Mouse (Mus musculus): ENCODE measurements around the gene Ctcf. TPM values are rescaled to one million over a fixed set of nuclear protein-coding genes. Genes with fewer than 3 reads are reported as not detected.

Gene Ctcf
- polyA plus RNA-seq, 1 experiment from 2014 or later, result 96.9 TPM

DNA sequence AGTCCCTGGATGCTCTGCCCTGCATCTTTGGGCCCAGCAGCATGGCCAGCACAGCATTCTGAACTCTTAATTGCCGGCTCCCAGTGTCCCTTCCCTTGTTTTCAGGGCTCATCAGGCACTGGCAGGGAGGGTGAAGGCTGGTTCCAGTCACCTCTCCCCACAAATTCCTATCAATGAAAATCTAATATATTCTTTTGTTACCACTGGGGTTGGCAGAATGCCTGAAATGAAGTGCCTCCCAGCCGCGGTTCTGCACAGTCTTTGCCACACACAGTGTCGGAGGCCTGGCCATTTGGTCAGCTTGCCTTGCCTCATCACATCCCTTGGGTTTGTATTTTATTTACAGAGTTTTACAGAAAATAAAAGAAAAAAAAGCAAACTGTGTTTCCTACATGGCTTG, 14.5 kb upstream of the Ctcf start:
- Histone ChIP-seq H3K27me3 (ENCODE audit: control insufficient read depth, insufficient read depth, low read length) (no peaks in the 10 kb centered on the region), H3K27ac (replicated peaks; ENCODE audit: low read depth, low read length) (peak overlapping the region; percentile 73; the same call in 1 of the 2 replicates), H3K4me2 (ENCODE audit: low read length) (no peak overlapping the region), H3K4me1 (ENCODE audit: control insufficient read depth, insufficient read depth, low read length) (no peaks in the 10 kb centered on the region), H3K36me3 (ENCODE audit: control insufficient read depth, insufficient read depth, low read length) (peaks cover 62% of the 10 kb centered on the region), H3K9me3 (ENCODE audit: control insufficient read depth, low read length) (no peaks in the 10 kb centered on the region), H3K9ac (replicated peaks; ENCODE audit: low read length) (no peak overlapping the region; the same call in 1 of the 2 replicates), H3K4me3 (replicated peaks; ENCODE audit: low read depth, low read length) (no peak overlapping the region)
- WGBS, result 40% methylated on average over 4 of the region's 4 CpGs
- DNase-seq (peak; percentile 51), ATAC-seq (ENCODE audit: low FRiP score, low TSS enrichment) (0 out of 2 replicates have a peak, but pooled peaks have one; percentile 15)

DNA sequence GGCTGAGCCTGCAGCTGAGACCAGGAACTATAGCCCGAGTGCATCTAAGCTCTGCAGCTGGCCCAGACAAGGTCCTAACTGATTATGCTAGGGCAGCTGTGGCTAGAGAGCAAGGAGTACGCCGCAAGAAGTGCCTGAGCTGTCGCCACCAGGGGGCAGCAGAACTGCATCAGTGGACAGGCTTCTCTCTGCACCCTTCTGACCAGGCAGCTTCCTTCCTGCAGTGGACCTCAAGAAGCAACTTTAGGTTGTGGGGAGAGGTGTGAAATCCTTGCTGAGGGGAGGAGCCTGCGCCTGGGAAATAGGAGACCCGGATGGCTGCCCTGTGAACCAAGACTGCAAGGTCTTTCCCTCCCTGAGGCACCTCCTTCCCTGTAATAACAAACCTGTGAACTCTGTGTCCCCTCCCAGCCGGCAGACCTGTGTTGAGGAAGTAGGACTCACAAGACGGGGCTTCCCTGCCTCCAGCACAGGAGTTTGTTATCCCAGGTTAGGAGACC, 13.9 kb upstream of the Ctcf start:
- H3K4me2 ChIP-seq (ENCODE audit: low read length), result no peak overlapping the region
- ATAC-seq (ENCODE audit: low FRiP score, low TSS enrichment) (peak; percentile 76; the same call in 1 of the 2 replicates), DNase-seq (peak; percentile 96)
- no peaks in the 10 kb centered on the region for H3K4me1 ChIP-seq (ENCODE audit: control insufficient read depth, insufficient read depth, low read length)
- no peaks in the 10 kb centered on the region for H3K9me3 ChIP-seq (ENCODE audit: control insufficient read depth, low read length)
- H3K36me3 ChIP-seq (ENCODE audit: control insufficient read depth, insufficient read depth, low read length), result peaks cover 56% of the 10 kb centered on the region
- H3K9ac ChIP-seq (replicated peaks; ENCODE audit: low read length), result no peak overlapping the region
- H3K4me3 ChIP-seq (replicated peaks; ENCODE audit: low read depth, low read length), result no peak overlapping the region
- WGBS, result 7% methylated on average over 8 of the region's 8 CpGs
- H3K27ac ChIP-seq (replicated peaks; ENCODE audit: low read depth, low read length), result peak overlapping the region; percentile 73; the same call in 1 of the 2 replicates
- no peaks in the 10 kb centered on the region for H3K27me3 ChIP-seq (ENCODE audit: control insufficient read depth, insufficient read depth, low read length)

DNA sequence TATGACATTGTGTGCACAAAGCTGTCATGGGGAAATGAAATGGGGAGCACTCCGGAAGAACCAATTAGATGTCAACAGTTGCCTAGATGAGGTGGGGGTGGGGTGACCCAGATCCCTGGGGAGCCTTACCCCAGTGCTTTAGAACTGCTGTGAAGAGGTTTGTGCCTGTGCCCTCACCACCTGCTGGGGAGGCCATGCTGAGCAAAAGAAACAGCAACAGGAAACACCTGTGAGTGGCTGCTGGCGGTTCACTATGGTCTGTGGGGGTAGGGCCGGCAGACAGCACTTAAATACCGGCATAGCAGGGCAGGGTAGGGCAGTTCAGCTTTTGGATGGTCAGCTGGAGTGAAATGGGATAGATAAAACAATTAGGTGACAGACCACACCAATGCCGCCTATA, 13.2 kb upstream of the Ctcf start:
- H3K36me3 ChIP-seq (ENCODE audit: control insufficient read depth, insufficient read depth, low read length), result peaks cover 50% of the 10 kb centered on the region
- no peaks in the 10 kb centered on the region for H3K27me3 ChIP-seq (ENCODE audit: control insufficient read depth, insufficient read depth, low read length)
- WGBS, result 42% methylated on average over 5 of the region's 5 CpGs
- no peak overlapping the region for H3K4me3 ChIP-seq (replicated peaks; ENCODE audit: low read depth, low read length)
- H3K27ac ChIP-seq (replicated peaks; ENCODE audit: low read depth, low read length), result no peak overlapping the region
- no peak overlapping the region for H3K9ac ChIP-seq (replicated peaks; ENCODE audit: low read length)
- ATAC-seq (ENCODE audit: low FRiP score, low TSS enrichment) (no peak), DNase-seq (no peak)
- no peaks in the 10 kb centered on the region for H3K4me1 ChIP-seq (ENCODE audit: control insufficient read depth, insufficient read depth, low read length)
- H3K4me2 ChIP-seq (ENCODE audit: low read length), result no peak overlapping the region
- H3K9me3 ChIP-seq (ENCODE audit: control insufficient read depth, low read length), result no peaks in the 10 kb centered on the region

DNA sequence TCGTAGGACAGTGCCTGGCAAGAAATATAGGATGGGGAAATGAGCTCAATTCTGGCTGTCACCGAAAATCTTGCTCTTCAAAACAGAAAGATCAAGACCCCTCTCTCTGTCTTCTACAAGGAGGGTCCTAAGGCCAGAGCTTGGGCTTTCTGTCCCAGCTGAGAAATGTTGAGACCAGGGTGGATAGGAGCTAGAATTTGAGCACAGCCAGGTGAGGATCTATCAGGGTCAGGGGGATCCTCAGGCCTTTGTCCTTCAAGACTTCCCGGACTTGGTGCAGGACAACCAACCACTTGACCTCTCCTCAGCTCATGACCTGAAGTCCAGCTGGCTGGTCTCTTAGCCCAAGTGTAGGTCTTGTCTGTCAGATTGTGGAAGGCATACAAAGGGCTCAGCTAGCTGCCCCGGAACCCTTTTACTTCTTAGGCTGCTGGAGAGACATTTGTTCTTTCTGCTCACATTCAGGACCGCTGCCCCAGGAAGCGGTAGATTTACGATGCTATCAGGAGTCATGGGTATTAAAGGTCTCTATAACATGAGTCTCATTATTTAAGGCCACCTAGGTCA, 12.6 kb upstream of the Ctcf start:
- Histone ChIP-seq H3K4me2 (ENCODE audit: low read length) (no peak overlapping the region), H3K4me1 (ENCODE audit: control insufficient read depth, insufficient read depth, low read length) (no peaks in the 10 kb centered on the region), H3K27me3 (ENCODE audit: control insufficient read depth, insufficient read depth, low read length) (no peaks in the 10 kb centered on the region), H3K4me3 (replicated peaks; ENCODE audit: low read depth, low read length) (no peak overlapping the region), H3K36me3 (ENCODE audit: control insufficient read depth, insufficient read depth, low read length) (peaks cover 43% of the 10 kb centered on the region), H3K9ac (replicated peaks; ENCODE audit: low read length) (no peak overlapping the region; the same call in 1 of the 2 replicates), H3K9me3 (ENCODE audit: control insufficient read depth, low read length) (no peaks in the 10 kb centered on the region), H3K27ac (replicated peaks; ENCODE audit: low read depth, low read length) (no peak overlapping the region)
- DNase-seq, result no peak
- 52% methylated on average over 7 of the region's 7 CpGs for WGBS
- no peak for ATAC-seq (ENCODE audit: low FRiP score, low TSS enrichment)

DNA sequence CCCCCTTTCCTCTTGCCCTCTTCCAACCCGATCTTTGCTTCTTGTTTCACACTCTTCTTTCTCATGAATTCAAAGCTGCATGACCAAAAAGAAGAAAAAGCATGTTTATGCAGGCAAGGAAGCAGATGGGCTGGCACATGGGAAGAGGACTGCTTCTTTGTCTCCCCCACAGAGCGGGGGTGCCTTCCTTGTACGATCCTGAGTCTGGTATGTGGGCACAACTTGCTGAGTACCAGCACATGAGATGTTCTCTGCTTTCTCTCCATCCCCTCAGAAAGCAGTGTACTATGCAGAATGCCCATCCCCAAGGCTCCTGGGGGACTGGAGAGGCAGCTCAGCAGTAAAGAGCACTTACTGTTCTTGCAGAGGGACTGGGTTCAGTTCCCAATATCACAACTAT, 12.0 kb upstream of the Ctcf start:
- Histone ChIP-seq H3K4me3 (replicated peaks; ENCODE audit: low read depth, low read length) (no peak overlapping the region), H3K36me3 (ENCODE audit: control insufficient read depth, insufficient read depth, low read length) (peaks cover 37% of the 10 kb centered on the region), H3K27ac (replicated peaks; ENCODE audit: low read depth, low read length) (no peak overlapping the region), H3K9me3 (ENCODE audit: control insufficient read depth, low read length) (no peaks in the 10 kb centered on the region), H3K4me1 (ENCODE audit: control insufficient read depth, insufficient read depth, low read length) (no peaks in the 10 kb centered on the region), H3K4me2 (ENCODE audit: low read length) (no peak overlapping the region), H3K27me3 (ENCODE audit: control insufficient read depth, insufficient read depth, low read length) (no peaks in the 10 kb centered on the region), H3K9ac (replicated peaks; ENCODE audit: low read length) (no peak overlapping the region; the same call in 1 of the 2 replicates)
- ATAC-seq (ENCODE audit: low FRiP score, low TSS enrichment), result no peak
- 66% methylated on average over 3 of the region's 3 CpGs for WGBS
- DNase-seq, result no peak

DNA sequence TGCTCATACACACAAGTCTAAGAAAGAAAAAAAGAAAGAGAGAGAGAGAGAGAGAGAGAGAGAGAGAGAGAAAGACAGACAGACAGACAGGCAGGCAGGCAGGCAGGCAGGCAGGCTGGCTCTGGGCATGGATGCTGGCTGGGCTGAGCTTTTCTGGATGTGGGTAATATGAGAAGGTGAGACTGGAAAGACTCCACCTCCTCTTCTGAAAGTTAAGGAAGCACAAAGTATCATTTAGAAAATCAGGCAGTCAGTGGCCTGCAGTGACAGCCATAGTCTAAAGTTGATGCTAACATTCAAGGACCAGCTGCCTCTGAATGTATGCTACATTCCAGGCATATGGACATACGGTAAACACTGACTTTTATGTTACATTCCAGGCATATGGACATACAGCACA, 11.5 kb upstream of the Ctcf start:
- Histone ChIP-seq H3K36me3 (ENCODE audit: control insufficient read depth, insufficient read depth, low read length) (peaks cover 33% of the 10 kb centered on the region), H3K4me1 (ENCODE audit: control insufficient read depth, insufficient read depth, low read length) (no peaks in the 10 kb centered on the region), H3K4me2 (ENCODE audit: low read length) (no peak overlapping the region), H3K4me3 (replicated peaks; ENCODE audit: low read depth, low read length) (no peak overlapping the region), H3K9me3 (ENCODE audit: control insufficient read depth, low read length) (no peaks in the 10 kb centered on the region), H3K27me3 (ENCODE audit: control insufficient read depth, insufficient read depth, low read length) (no peaks in the 10 kb centered on the region), H3K27ac (replicated peaks; ENCODE audit: low read depth, low read length) (no peak overlapping the region), H3K9ac (replicated peaks; ENCODE audit: low read length) (no peak overlapping the region)
- no peak for ATAC-seq (ENCODE audit: low FRiP score, low TSS enrichment)
- DNase-seq, result no peak
- WGBS, result 77% methylated on average over 1 of the region's 1 CpGs

DNA sequence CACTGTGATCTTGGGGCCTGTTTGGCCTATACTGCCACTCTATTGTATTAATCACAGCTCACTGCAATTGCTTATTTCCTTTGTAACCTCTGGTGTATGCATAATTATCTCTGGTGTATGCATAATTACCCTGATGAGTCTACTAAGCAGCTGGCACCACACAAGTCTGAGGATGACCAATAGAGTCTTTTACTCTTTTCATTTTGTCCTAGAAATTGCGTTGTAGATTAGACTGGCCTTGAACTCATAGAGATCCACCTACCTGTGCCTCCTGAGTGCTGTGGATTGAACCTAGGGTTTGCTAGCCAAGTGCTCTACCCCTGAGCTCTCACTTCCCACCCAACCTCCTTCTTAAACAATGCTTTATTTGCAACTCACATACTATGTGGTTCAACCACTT, 10.3 kb upstream of the Ctcf start:
- H3K9me3 ChIP-seq (ENCODE audit: control insufficient read depth, low read length), result no peaks in the 10 kb centered on the region
- H3K9ac ChIP-seq (replicated peaks; ENCODE audit: low read length), result no peak overlapping the region
- H3K36me3 ChIP-seq (ENCODE audit: control insufficient read depth, insufficient read depth, low read length), result peaks cover 20% of the 10 kb centered on the region
- 76% methylated on average over 1 of the region's 1 CpGs for WGBS
- ATAC-seq (ENCODE audit: low FRiP score, low TSS enrichment) (no peak), DNase-seq (no peak)
- no peaks in the 10 kb centered on the region for H3K27me3 ChIP-seq (ENCODE audit: control insufficient read depth, insufficient read depth, low read length)
- no peak overlapping the region for H3K27ac ChIP-seq (replicated peaks; ENCODE audit: low read depth, low read length)
- H3K4me1 ChIP-seq (ENCODE audit: control insufficient read depth, insufficient read depth, low read length), result no peaks in the 10 kb centered on the region
- no peak overlapping the region for H3K4me3 ChIP-seq (replicated peaks; ENCODE audit: low read depth, low read length)
- H3K4me2 ChIP-seq (ENCODE audit: low read length), result no peak overlapping the region

DNA sequence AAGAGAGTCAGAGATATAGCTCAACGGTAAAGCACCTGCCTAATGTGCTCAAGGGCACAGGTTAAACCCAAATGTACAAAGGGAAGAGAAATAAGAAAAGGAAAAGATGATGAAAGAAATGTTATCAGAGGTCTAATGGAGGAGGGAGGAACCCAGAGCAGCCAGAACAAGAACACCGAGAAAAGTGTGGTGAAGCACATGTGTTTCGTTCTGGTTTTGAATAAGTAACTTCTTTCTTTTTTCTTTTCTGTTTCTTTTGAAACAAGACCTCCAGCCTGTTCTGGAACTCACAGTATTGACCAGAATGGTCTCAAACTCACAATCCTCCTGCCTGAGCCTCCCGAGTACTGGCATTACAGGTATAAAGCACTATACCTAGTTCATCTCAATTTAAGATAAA, 7.0 kb upstream of the Ctcf start:
- WGBS, result 93% methylated on average over 4 of the region's 4 CpGs

DNA sequence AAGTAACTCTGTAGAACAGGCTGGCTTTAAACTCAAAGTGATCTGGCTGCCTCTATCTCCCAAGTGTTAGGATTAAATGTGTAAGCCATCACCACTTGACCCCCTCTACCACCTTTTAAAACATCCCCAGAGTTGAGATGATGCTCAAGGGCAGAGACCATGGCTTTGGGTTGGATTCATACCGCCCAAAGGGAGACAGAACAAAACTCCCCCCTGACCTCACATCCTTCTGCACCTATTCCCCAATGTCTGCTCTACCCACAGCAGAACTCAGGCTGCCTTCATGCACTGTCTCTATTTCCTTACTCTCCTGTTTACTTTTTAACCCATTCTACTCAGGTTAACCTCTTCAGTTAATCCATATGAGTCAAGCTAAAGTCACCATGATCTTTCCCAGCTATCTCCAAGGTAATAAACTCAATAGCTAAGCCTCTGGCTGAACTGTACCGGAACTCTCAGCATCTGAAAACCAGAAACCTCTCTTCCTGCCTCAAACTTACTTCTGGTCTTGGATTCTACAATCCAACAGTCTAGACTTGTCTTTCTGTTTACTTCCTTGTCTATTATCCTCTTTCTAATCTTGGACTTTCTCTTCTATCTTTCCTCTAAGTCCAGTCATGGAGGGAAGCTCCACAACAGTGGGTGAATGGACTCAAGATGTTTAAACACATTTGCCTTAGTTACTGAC, 1.5 kb upstream of the Ctcf start:
- Histone ChIP-seq H3K9me3 (ENCODE audit: control insufficient read depth, low read length) (no peaks in the 10 kb centered on the region), H3K27ac (replicated peaks; ENCODE audit: low read depth, low read length) (no peak overlapping the region), H3K36me3 (ENCODE audit: control insufficient read depth, insufficient read depth, low read length) (0 out of 2 replicates have a peak, but pooled peaks cover 6% of the 10 kb centered on the region), H3K4me2 (ENCODE audit: low read length) (peak overlapping the region; percentile 88), H3K27me3 (ENCODE audit: control insufficient read depth, insufficient read depth, low read length) (no peaks in the 10 kb centered on the region), H3K9ac (replicated peaks; ENCODE audit: low read length) (no peak overlapping the region), H3K4me1 (ENCODE audit: control insufficient read depth, insufficient read depth, low read length) (peaks cover 20% of the 10 kb centered on the region), H3K4me3 (replicated peaks; ENCODE audit: low read depth, low read length) (0 out of 2 replicates have a peak overlapping the region, but pooled peaks have one; percentile 94)
- ATAC-seq (ENCODE audit: low FRiP score, low TSS enrichment), result no peak
- no peak for DNase-seq
- 85% methylated on average over 2 of the region's 2 CpGs for WGBS

More for the DNA sequence above, 7.0 kb upstream of the Ctcf start:
- no peaks in the 10 kb centered on the region for H3K27me3 ChIP-seq (ENCODE audit: control insufficient read depth, insufficient read depth, low read length)
- H3K4me2 ChIP-seq (ENCODE audit: low read length), result no peak overlapping the region
- H3K9ac ChIP-seq (replicated peaks; ENCODE audit: low read length), result no peak overlapping the region
- ATAC-seq (ENCODE audit: low FRiP score, low TSS enrichment) (no peak), DNase-seq (no peak)
- 0 out of 2 replicates have a peak, but pooled peaks cover 2% of the 10 kb centered on the region for H3K36me3 ChIP-seq (ENCODE audit: control insufficient read depth, insufficient read depth, low read length)
- no peaks in the 10 kb centered on the region for H3K9me3 ChIP-seq (ENCODE audit: control insufficient read depth, low read length)
- no peak overlapping the region for H3K27ac ChIP-seq (replicated peaks; ENCODE audit: low read depth, low read length)
- H3K4me1 ChIP-seq (ENCODE audit: control insufficient read depth, insufficient read depth, low read length), result no peaks in the 10 kb centered on the region
- no peak overlapping the region for H3K4me3 ChIP-seq (replicated peaks; ENCODE audit: low read depth, low read length)
